Mouse (Mus musculus): ENCODE measurements around the gene Pigb.

DNA sequence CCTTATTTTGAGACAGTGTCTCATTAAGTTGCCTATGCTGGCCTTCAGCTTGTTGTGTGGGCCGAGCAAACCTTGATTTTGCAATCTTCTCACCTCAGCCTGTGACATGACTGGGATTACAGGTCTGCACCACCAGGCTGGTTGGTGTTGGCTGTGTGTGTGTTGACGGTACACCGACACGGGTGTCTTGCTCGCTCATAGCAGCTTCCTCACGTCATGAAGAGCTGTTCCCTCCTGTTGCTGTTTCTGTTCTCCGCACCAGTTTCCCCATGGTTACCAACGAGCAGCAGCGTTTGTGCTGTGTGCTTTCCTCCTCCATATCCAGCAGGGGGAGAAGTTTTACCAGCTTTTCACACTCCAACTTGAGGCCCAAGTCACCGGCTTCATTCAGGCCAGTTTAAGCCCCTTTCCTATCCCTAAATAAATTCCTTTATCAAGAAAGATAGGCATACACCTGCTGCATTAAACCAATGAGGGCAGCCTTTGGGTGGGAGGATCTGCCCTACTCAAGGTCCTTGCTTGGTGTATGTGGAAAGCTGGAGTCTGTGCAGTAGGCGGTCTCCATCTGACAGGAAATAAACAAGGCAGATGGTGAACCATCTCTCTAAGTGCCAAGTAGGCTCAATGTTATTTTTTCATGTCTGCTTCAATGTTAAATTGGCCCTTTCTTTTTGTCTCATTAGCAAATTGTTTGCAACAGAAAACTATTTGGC, 71.7 kb downstream of the Pigb start:
- peak; percentile 68 for TF ChIP-seq CTCF (IDR thresholded peaks at IDR 0.05; ENCODE audit: control insufficient read depth, insufficient read depth, low read length)
- no peak for TF ChIP-seq POLR2A (IDR thresholded peaks at IDR 0.05; ENCODE audit: borderline replicate concordance, control insufficient read depth, low read depth, low read length)

Measured in bone marrow, adult 2 months (tissue).